Mouse (Mus musculus): ENCODE results near the gene Fam126a.

- TF ChIP-seq CTCF (IDR thresholded peaks at IDR 0.05) (no peak), EP300 (IDR thresholded peaks at IDR 0.05) (no peak)
Measured at GRCm38 (mm10) chr5:23953047-23953446, 77.4 kb downstream of the Fam126a start.

All from lung, postnatal 0 days (tissue).